Mouse (Mus musculus): ENCODE measurements at regions not wholly inside any gene's neighbourhood (a gene's known extent, or its start where the extent isn't known, plus 50 kb on each side); places are given as distances from the start of the nearest gene placed in this dataset.

GRCm38 (mm10) chr10:71959584-71959983 lies 612.0 kb downstream of the Ipmk start:
- H3K9me3 ChIP-seq (ENCODE audit: control insufficient read depth, low read length): no peaks in the 10 kb centered on the region
- ATAC-seq (ENCODE audit: low FRiP score, low TSS enrichment) (no peak; the same call in 1 of the 2 replicates), DNase-seq (peak; percentile 26)
- H3K36me3 ChIP-seq (ENCODE audit: control insufficient read depth, insufficient read depth, low read length): no peaks in the 10 kb centered on the region
- no peaks in the 10 kb centered on the region for H3K27me3 ChIP-seq (ENCODE audit: control insufficient read depth, insufficient read depth, low read length)
- H3K4me2 ChIP-seq (ENCODE audit: low read length): no peak overlapping the region
- H3K4me1 ChIP-seq (ENCODE audit: control insufficient read depth, insufficient read depth, low read length): no peaks in the 10 kb centered on the region
- H3K4me3 ChIP-seq (replicated peaks; ENCODE audit: low read depth, low read length): no peak overlapping the region
- WGBS: 68% methylated on average over 1 of the region's 1 CpGs
- no peak overlapping the region for H3K27ac ChIP-seq (replicated peaks; ENCODE audit: low read depth, low read length)
- no peak overlapping the region for H3K9ac ChIP-seq (replicated peaks; ENCODE audit: low read length)

- no peak overlapping the region for H3K4me2 ChIP-seq (ENCODE audit: low read length)
- no peaks in the 10 kb centered on the region for H3K27me3 ChIP-seq (ENCODE audit: control insufficient read depth, insufficient read depth, low read length)
- H3K9me3 ChIP-seq (ENCODE audit: control insufficient read depth, low read length): no peaks in the 10 kb centered on the region
- 68% methylated on average over 4 of the region's 4 CpGs for WGBS
- DNase-seq (peak; percentile 41), ATAC-seq (ENCODE audit: low FRiP score, low TSS enrichment) (no peak)
- no peaks in the 10 kb centered on the region for H3K4me1 ChIP-seq (ENCODE audit: control insufficient read depth, insufficient read depth, low read length)
- no peak overlapping the region for H3K9ac ChIP-seq (replicated peaks; ENCODE audit: low read length)
- H3K36me3 ChIP-seq (ENCODE audit: control insufficient read depth, insufficient read depth, low read length): no peaks in the 10 kb centered on the region
- H3K4me3 ChIP-seq (replicated peaks; ENCODE audit: low read depth, low read length): no peak overlapping the region
- H3K27ac ChIP-seq (replicated peaks; ENCODE audit: low read depth, low read length): no peak overlapping the region
These were observed 613.0 kb downstream of the Ipmk start for GRCm38 (mm10) chr10:71960422-71961089.

- H3K9ac ChIP-seq (replicated peaks; ENCODE audit: low read length): no peak overlapping the region
- H3K9me3 ChIP-seq (ENCODE audit: control insufficient read depth, low read length): no peaks in the 10 kb centered on the region
- H3K27ac ChIP-seq (replicated peaks; ENCODE audit: low read depth, low read length): no peak overlapping the region
- H3K36me3 ChIP-seq (ENCODE audit: control insufficient read depth, insufficient read depth, low read length): no peaks in the 10 kb centered on the region
- ATAC-seq (ENCODE audit: low FRiP score, low TSS enrichment): no peak
- no peak overlapping the region for H3K4me3 ChIP-seq (replicated peaks; ENCODE audit: low read depth, low read length)
- no peaks in the 10 kb centered on the region for H3K27me3 ChIP-seq (ENCODE audit: control insufficient read depth, insufficient read depth, low read length)
- no peak overlapping the region for H3K4me2 ChIP-seq (ENCODE audit: low read length)
- H3K4me1 ChIP-seq (ENCODE audit: control insufficient read depth, insufficient read depth, low read length): no peaks in the 10 kb centered on the region
- 86% methylated on average over 3 of the region's 3 CpGs for WGBS
- peak; percentile 59 for DNase-seq
These were observed 630.5 kb downstream of the Ipmk start for GRCm38 (mm10) chr10:71978035-71978434.

GRCm38 (mm10) chr10:72002875-72003720 lies 651.5 kb upstream of the Zwint start:
- no peak overlapping the region for H3K4me3 ChIP-seq (replicated peaks; ENCODE audit: low read depth, low read length)
- no peaks in the 10 kb centered on the region for H3K36me3 ChIP-seq (ENCODE audit: control insufficient read depth, insufficient read depth, low read length)
- ATAC-seq (ENCODE audit: low FRiP score, low TSS enrichment) (no peak), DNase-seq (peak; percentile 36)
- 60% methylated on average over 9 of the region's 9 CpGs for WGBS
- no peaks in the 10 kb centered on the region for H3K9me3 ChIP-seq (ENCODE audit: control insufficient read depth, low read length)
- no peak overlapping the region for H3K4me2 ChIP-seq (ENCODE audit: low read length)
- H3K4me1 ChIP-seq (ENCODE audit: control insufficient read depth, insufficient read depth, low read length): no peaks in the 10 kb centered on the region
- no peak overlapping the region for H3K27ac ChIP-seq (replicated peaks; ENCODE audit: low read depth, low read length)
- H3K9ac ChIP-seq (replicated peaks; ENCODE audit: low read length): no peak overlapping the region
- H3K27me3 ChIP-seq (ENCODE audit: control insufficient read depth, insufficient read depth, low read length): no peaks in the 10 kb centered on the region
